Mouse (Mus musculus): ENCODE results near the gene Baz2b.
"Not testable (repeated sequence)": the region's sequence is repeated elsewhere in the genome, so short reads cannot be mapped to it uniquely, and the experiment has no call there.

Baz2b gene

GRCm38 (mm10) chr2:60089528-60090247 lies 120.0 kb downstream of the Baz2b start:
- no peak for DNase-seq (ENCODE audit: low read depth)

DNA sequence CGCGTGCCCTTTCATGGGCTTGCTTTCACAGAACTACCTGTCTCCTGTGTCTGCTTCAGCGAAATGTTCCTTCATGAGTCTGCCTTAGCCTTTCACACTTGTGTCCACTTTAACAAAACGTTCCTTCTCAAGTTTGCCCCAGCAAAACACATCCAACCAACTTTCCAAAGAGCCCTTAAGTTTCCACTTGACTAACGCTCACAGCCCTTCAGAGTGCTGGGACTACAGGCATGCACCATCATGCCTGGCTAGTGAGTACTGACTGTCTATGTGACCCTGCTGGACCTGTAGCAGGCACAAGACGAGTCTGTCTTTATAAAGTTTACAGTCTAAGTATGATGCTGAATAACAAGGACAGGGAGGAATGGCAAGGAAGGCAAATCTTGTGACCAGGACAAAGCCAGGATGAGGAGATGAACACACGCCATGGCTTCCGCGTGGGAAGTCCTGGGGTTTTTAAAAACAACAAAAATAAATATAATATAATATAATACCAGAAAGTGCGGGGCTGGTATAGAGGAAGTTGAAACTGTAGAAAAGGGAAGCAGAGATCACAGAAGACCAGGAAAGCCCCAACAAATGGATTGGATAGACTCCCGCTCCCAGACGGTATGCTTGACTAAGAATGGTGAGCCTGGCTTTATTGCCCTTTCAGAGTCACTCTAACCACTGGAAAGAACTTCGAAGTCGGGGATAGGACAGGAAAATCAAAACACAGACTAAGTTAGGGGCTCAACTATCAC lies 120.7 kb downstream of the Baz2b start:
- no peak for DNase-seq (ENCODE audit: low read depth)

GRCm38 (mm10) chr2:60086197-60086903 lies 123.3 kb downstream of the Baz2b start:
- DNase-seq (ENCODE audit: low read depth), result peak; percentile 61

GRCm38 (mm10) chr2:60084823-60085222 lies 124.8 kb downstream of the Baz2b start:
- no peak for DNase-seq (ENCODE audit: low read depth)

DNA sequence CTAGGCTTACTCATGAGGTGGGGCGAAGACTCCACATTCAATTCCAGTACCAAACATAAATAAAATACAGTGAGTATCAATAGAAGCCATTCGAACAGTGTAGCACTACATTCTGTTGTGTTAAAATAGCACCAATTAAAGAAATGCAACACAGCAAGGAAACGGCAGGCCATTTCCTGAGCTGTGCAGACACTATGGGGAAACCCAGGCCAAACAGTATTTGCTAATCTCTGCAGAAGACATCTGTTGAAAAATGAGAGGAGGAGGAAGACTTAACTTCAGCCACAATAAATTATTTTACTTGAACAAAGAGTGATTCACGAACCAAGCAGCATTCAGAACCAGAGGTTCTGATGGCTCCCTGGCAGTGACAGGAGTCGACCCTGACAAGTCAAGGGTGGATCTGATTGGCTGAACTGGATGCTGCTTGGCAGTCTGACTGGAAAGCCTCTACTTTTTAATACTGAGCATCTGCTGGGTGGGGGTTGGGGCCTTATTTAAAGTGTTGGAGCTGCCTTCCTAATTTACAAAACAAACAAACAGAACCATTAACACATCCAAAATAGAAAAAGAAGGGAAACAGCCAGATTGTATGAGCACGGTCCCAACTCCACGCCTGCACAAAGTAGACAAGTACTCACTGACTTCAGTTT lies 126.5 kb downstream of the Baz2b start:
- peak; percentile 48 for DNase-seq (ENCODE audit: low read depth)

GRCm38 (mm10) chr2:60082225-60082624 lies 127.4 kb downstream of the Baz2b start:
- DNase-seq (ENCODE audit: low read depth), result no peak

- no peak for DNase-seq (ENCODE audit: low read depth)
These were observed 128.8 kb downstream of the Baz2b start for GRCm38 (mm10) chr2:60080831-60081230.

GRCm38 (mm10) chr2:60077631-60078030 lies 132.0 kb downstream of the Baz2b start:
- no peak for DNase-seq (ENCODE audit: low read depth)

- peak; percentile 98 for DNase-seq (ENCODE audit: low read depth)
These were observed 132.8 kb downstream of the Baz2b start for GRCm38 (mm10) chr2:60076800-60077199.

DNA sequence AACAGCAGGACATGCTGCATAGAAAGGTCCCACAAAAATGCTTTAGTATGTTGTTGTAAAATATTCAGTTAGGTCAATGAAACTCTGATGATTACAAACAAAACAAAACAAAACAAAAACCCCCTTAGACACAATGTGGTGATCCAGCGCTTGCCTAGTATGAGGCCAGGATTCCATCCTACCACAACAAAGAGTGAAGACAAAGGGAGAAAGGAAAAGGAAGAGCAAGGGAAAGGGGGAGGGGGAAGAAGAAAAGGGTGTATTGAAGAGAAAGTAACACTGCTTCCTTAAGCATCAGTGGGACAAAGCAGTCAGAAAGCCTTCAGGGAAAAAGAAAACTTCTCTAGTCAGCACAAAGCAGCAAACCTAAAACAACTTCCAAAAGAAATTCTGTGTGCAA lies 133.6 kb downstream of the Baz2b start:
- DNase-seq (ENCODE audit: low read depth), result no peak

DNA sequence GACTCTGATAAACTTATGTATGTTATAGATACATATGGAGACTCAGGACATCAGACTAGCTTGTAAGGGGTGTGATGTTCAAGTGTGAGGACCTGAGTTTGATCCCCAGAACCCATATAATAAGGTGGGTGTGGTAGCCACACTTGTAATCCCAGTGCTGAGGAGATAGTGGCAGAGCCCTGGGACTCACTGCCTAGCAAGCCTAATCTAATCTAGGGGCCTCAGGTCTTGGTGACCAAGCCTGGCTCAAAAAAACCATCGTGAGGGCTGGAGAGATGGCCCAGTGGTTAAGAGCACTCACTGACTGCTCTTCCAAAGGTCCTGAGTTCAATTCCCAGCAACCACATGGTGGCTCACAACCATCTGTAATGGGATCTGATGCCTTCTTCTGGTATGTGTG lies 135.8 kb downstream of the Baz2b start:
- not testable (repeated sequence) for DNase-seq (ENCODE audit: low read depth)

DNA sequence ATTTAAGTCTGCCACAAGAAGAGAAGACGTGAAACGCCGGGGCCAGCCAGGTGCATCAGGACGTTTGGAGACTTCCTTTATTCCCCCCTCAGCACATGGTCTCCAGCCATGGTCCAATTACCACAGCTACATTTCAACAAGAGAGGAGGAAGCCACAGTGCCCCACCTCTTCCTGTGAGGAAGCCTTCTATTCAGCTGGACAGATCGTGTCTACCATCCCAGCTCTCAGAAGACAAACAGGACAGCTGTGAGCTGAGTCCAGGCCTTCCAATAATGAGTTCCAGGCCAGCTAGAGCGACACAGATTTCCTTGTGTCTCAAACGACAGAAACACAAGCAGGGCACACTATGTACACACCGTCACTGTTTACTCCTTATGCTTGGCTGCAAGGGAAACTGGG lies 137.8 kb downstream of the Baz2b start:
- DNase-seq (ENCODE audit: low read depth), result peak; percentile 94

DNA sequence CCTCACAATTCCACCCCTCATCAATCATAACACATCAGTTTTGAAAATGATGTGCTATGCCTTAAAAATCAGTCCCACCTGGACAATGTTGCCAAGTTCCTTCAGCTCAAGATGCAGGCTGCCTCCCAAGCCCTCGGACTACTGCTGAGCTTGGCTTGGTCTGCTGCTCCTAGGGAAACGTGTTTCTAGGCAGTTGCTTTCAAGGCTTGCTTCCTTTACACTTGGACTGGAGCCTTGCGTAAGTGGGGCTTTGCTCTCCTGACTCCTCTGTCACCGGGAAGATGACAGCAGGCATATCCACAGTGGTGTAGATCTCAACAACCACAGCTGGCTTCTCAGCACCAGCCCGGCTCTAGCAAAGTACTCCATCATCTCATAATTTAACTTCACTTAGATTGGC lies 138.7 kb downstream of the Baz2b start:
- peak; percentile 54 for DNase-seq (ENCODE audit: low read depth)

DNA sequence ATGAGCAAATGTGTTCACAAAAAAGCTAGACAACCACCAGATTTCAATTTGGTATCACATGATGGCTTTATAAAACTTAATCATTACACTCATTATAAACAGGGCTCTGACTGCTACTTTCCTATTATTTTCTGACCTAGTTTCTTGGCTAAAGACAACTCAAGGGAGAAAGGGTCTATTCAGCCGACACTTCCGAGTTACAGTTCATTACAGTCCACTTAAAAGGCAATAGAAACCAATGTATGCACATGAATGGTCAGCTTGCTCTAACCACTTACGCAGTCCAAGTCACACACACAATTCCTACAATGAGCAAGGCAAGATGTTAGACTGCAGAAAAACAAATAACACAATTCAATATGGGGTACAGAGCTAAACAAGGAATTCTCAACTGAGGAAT lies 141.2 kb downstream of the Baz2b start:
- DNase-seq (ENCODE audit: low read depth), result no peak

DNA sequence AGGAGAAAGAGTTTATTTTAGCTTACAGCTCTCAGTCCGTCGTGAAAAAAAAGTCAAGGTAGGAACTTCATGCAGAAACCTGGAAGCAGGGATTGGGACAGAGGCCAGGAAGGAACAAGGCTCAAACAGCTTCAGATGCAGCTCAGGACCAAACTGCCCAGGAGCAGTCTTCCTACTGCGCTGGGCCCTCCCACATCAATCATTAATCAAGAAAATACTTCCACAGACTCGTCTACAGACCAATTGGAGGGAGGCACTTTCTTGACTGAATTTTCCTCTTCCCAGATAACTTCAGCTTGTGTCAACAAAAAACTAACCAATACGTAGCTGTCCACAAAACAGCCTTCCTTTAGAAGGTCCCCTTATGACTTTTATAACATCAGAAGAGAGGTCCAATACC lies 144.2 kb downstream of the Baz2b start:
- no peak for DNase-seq (ENCODE audit: low read depth)

- no peak for DNase-seq (ENCODE audit: low read depth)
These were observed 149.4 kb downstream of the Baz2b start for GRCm38 (mm10) chr2:60060185-60060775.

DNA sequence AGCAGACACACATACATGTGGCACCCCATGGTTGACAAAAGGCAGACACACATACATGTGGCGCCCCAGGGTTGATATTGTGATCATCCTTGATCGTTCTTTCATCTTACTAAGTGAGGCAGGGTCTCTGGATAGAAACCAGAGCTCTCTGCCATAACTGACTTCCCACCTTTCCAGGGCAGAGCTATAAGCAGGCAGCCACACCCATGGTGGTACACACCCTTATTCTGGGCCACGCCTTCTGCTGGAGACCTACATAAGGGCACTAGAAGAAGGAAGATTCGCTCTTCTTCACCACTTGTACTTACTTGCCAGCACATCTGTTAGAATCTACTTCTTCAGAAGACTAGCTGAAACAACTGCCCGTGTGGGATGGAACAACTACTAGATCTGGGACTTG lies 150.3 kb downstream of the Baz2b start:
- DNase-seq (ENCODE audit: low read depth), result no peak

DNA sequence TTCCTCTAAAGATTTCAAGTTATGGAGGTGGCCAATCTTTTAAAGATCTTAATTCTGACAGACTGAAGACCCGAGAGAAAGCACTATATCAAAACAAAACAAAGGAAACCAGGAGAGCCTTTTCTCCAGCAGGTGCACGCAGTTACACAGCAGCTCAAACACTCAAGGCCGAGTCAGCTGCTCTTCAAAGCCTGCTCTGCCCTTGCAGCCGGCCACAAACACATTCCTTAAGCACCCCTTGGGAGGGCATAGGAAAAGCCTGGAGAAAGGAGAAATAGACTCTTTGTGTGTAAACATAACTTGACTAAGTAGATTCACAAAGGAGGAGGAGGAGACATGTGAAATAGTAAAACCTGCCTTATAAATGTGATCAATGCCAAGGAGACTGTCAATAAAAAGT lies 153.6 kb downstream of the Baz2b start:
- no peak for DNase-seq (ENCODE audit: low read depth)

- no peak for DNase-seq (ENCODE audit: low read depth)
These were observed 154.7 kb downstream of the Baz2b start for GRCm38 (mm10) chr2:60054808-60055535.

GRCm38 (mm10) chr2:60053222-60054010 lies 156.2 kb downstream of the Baz2b start:
- DNase-seq (ENCODE audit: low read depth), result no peak
